Mouse (Mus musculus): ENCODE measurements around the gene Ift52. TPM values are rescaled to one million over a fixed set of nuclear protein-coding genes. Genes with fewer than 3 reads are reported as not detected.
A peak's percentile ranks its signal among the peaks of the same experiment; 100 is the strongest.

Ift52 gene
- total and polyA plus RNA-seq, 2 experiments from 2014 or later, result 15.8 to 31.8 TPM

GRCm38 (mm10) chr2:163070213-163070612 is 53.1 kb downstream of the Ift52 start:
- Histone ChIP-seq H3K27ac (no peak overlapping the region), H3K9me3 (ENCODE audit: low read length) (no peaks in the 10 kb centered on the region), H3K4me2 (ENCODE audit: low read depth, low read length) (no peak overlapping the region), H3K27me3 (ENCODE audit: insufficient read depth, low read length) (no peaks in the 10 kb centered on the region), H3K4me3 (ENCODE audit: low read length) (no peak overlapping the region), H3K9ac (replicated peaks; ENCODE audit: low read length) (no peak overlapping the region), H3K4me1 (ENCODE audit: insufficient read depth, low read length) (no peaks in the 10 kb centered on the region), H3K36me3 (ENCODE audit: insufficient read depth, low read length) (no peaks in the 10 kb centered on the region)
- DNase-seq (ENCODE audit: low spot score), result peak; percentile 46
- WGBS, result 83% methylated on average over 3 of the region's 3 CpGs
- peak; percentile 51 for TF ChIP-seq CTCF (IDR thresholded peaks at IDR 0.05; ENCODE audit: low read depth)
- ATAC-seq, result no peak

DNA sequence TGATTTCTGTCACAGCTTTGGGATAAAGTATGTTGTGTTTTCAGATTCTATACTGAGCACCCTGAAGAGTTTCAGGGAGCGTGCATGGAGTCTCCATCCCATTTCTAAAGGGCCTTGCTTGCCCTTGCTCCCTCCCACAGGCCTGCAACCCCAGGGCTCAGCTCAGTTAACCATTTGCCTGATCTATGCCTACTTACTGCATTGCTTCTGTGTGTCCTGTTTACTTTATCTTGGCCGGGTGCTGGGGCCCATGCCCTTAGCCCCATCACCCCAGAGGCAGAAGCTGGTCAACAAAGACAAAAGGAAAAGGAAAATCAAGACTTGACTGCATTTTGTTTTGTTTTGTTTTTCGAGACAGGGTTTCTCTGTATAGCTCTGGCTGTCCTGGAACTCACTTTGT is 54.4 kb downstream of the Ift52 start:
- Histone ChIP-seq H3K9ac (replicated peaks; ENCODE audit: low read length) (no peak overlapping the region), H3K36me3 (ENCODE audit: insufficient read depth, low read length) (no peaks in the 10 kb centered on the region), H3K27ac (no peak overlapping the region), H3K4me1 (ENCODE audit: insufficient read depth, low read length) (no peaks in the 10 kb centered on the region), H3K27me3 (ENCODE audit: insufficient read depth, low read length) (no peaks in the 10 kb centered on the region), H3K4me3 (ENCODE audit: low read length) (no peak overlapping the region), H3K9me3 (ENCODE audit: low read length) (no peaks in the 10 kb centered on the region), H3K4me2 (ENCODE audit: low read depth, low read length) (no peak overlapping the region)
- no peak for TF ChIP-seq CTCF (IDR thresholded peaks at IDR 0.05; ENCODE audit: low read depth)
- ATAC-seq (no peak), DNase-seq (ENCODE audit: low spot score) (no peak)
- 85% methylated on average over 3 of the region's 3 CpGs for WGBS

- 92% methylated on average over 9 of the region's 9 CpGs for WGBS
- Histone ChIP-seq H3K9ac (replicated peaks; ENCODE audit: low read length) (no peak overlapping the region), H3K4me3 (ENCODE audit: low read length) (no peak overlapping the region), H3K4me1 (ENCODE audit: insufficient read depth, low read length) (no peaks in the 10 kb centered on the region), H3K36me3 (ENCODE audit: insufficient read depth, low read length) (no peaks in the 10 kb centered on the region), H3K27me3 (ENCODE audit: insufficient read depth, low read length) (no peaks in the 10 kb centered on the region), H3K9me3 (ENCODE audit: low read length) (no peaks in the 10 kb centered on the region), H3K27ac (no peak overlapping the region), H3K4me2 (ENCODE audit: low read depth, low read length) (no peak overlapping the region)
- DNase-seq (ENCODE audit: low spot score) (no peak), ATAC-seq (no peak)
- TF ChIP-seq CTCF (IDR thresholded peaks at IDR 0.05; ENCODE audit: low read depth), result no peak
These were observed 56.0 kb downstream of the Ift52 start for GRCm38 (mm10) chr2:163073023-163073757.

- H3K9ac ChIP-seq (replicated peaks; ENCODE audit: low read length), result no peak overlapping the region
- no peak overlapping the region for H3K4me3 ChIP-seq (ENCODE audit: low read length)
- H3K4me1 ChIP-seq (ENCODE audit: insufficient read depth, low read length), result no peaks in the 10 kb centered on the region
- no peak overlapping the region for H3K4me2 ChIP-seq (ENCODE audit: low read depth, low read length)
- no peak overlapping the region for H3K27ac ChIP-seq
- no peaks in the 10 kb centered on the region for H3K27me3 ChIP-seq (ENCODE audit: insufficient read depth, low read length)
- ATAC-seq, result no peak
- WGBS, result 70% methylated on average over 7 of the region's 7 CpGs
- TF ChIP-seq CTCF (IDR thresholded peaks at IDR 0.05; ENCODE audit: low read depth), result no peak
- peak; percentile 20 for DNase-seq (ENCODE audit: low spot score)
- no peaks in the 10 kb centered on the region for H3K9me3 ChIP-seq (ENCODE audit: low read length)
- no peaks in the 10 kb centered on the region for H3K36me3 ChIP-seq (ENCODE audit: insufficient read depth, low read length)
These were observed 56.9 kb downstream of the Ift52 start for GRCm38 (mm10) chr2:163074006-163074405.

GRCm38 (mm10) chr2:163074808-163075207 is 57.7 kb downstream of the Ift52 start:
- H3K9me3 ChIP-seq (ENCODE audit: low read length), result no peaks in the 10 kb centered on the region
- 87% methylated on average over 12 of the region's 12 CpGs for WGBS
- no peak overlapping the region for H3K9ac ChIP-seq (replicated peaks; ENCODE audit: low read length)
- H3K4me2 ChIP-seq (ENCODE audit: low read depth, low read length), result no peak overlapping the region
- ATAC-seq (no peak), DNase-seq (ENCODE audit: low spot score) (no peak)
- no peak overlapping the region for H3K27ac ChIP-seq
- TF ChIP-seq CTCF (IDR thresholded peaks at IDR 0.05; ENCODE audit: low read depth), result no peak
- no peak overlapping the region for H3K4me3 ChIP-seq (ENCODE audit: low read length)
- no peaks in the 10 kb centered on the region for H3K27me3 ChIP-seq (ENCODE audit: insufficient read depth, low read length)
- no peaks in the 10 kb centered on the region for H3K36me3 ChIP-seq (ENCODE audit: insufficient read depth, low read length)
- no peaks in the 10 kb centered on the region for H3K4me1 ChIP-seq (ENCODE audit: insufficient read depth, low read length)

- H3K4me2 ChIP-seq (ENCODE audit: low read depth, low read length), result no peak overlapping the region
These were observed 58.1 kb downstream of the Ift52 start for GRCm38 (mm10) chr2:163075234-163075633.

GRCm38 (mm10) chr2:163079041-163079440 is 61.9 kb downstream of the Ift52 start:
- 90% methylated on average over 4 of the region's 4 CpGs for WGBS
- Histone ChIP-seq H3K4me1 (ENCODE audit: insufficient read depth, low read length) (no peaks in the 10 kb centered on the region), H3K9ac (replicated peaks; ENCODE audit: low read length) (no peak overlapping the region), H3K9me3 (ENCODE audit: low read length) (no peaks in the 10 kb centered on the region), H3K36me3 (ENCODE audit: insufficient read depth, low read length) (no peaks in the 10 kb centered on the region), H3K27me3 (ENCODE audit: insufficient read depth, low read length) (no peaks in the 10 kb centered on the region), H3K4me2 (ENCODE audit: low read depth, low read length) (no peak overlapping the region), H3K27ac (no peak overlapping the region), H3K4me3 (ENCODE audit: low read length) (no peak overlapping the region)
- no peak for TF ChIP-seq CTCF (IDR thresholded peaks at IDR 0.05; ENCODE audit: low read depth)
- ATAC-seq, result no peak
- no peak for DNase-seq (ENCODE audit: low spot score)

More at GRCm38 (mm10) chr2:163075234-163075633, 58.1 kb downstream of the Ift52 start:
- Histone ChIP-seq H3K36me3 (ENCODE audit: insufficient read depth, low read length) (no peaks in the 10 kb centered on the region), H3K4me3 (ENCODE audit: low read length) (no peak overlapping the region), H3K27me3 (ENCODE audit: insufficient read depth, low read length) (no peaks in the 10 kb centered on the region), H3K27ac (no peak overlapping the region), H3K4me1 (ENCODE audit: insufficient read depth, low read length) (no peaks in the 10 kb centered on the region), H3K9me3 (ENCODE audit: low read length) (no peaks in the 10 kb centered on the region), H3K9ac (replicated peaks; ENCODE audit: low read length) (no peak overlapping the region)
- no peak for TF ChIP-seq CTCF (IDR thresholded peaks at IDR 0.05; ENCODE audit: low read depth)
- no peak for DNase-seq (ENCODE audit: low spot score)
- ATAC-seq, result no peak
- 70% methylated on average over 3 of the region's 3 CpGs for WGBS

All from hindbrain, postnatal 0 days (tissue).